Mouse (Mus musculus) fat pad, adult 2 months (tissue): Measurements from ENCODE around the gene Rab19.
"Not testable (repeated sequence)": the region's sequence is repeated elsewhere in the genome, so short reads cannot be mapped to it uniquely, and the experiment has no call there.

Source experiments
- DNase-seq: peaks from one replicate; pipeline ENCODE4 v3.0.0-alpha.2; 2011; ENCODE audit warnings: low read depth, low spot score; ENCODE audit errors: extremely low read depth

Gene Rab19

GRCm38 (mm10) chr6:39381125-39381880, at the start of gene Rab19:
TSS of gene Rab19 (plus strand) at chr6:39381175.
- DNase-seq = no peak

- no peak for DNase-seq
These were observed 48.8 kb upstream of the Rab19 start for GRCm38 (mm10) chr6:39331998-39332700.

- no peak for DNase-seq
These were observed 46.8 kb upstream of the Rab19 start for GRCm38 (mm10) chr6:39334224-39334623.

GRCm38 (mm10) chr6:39334873-39335272, 46.1 kb upstream of the Rab19 start:
- no peak for DNase-seq

GRCm38 (mm10) chr6:39338359-39338758, 42.6 kb upstream of the Rab19 start:
- no peak for DNase-seq

GRCm38 (mm10) chr6:39341798-39342197, 39.2 kb upstream of the Rab19 start:
- DNase-seq = no peak

GRCm38 (mm10) chr6:39344020-39344419, 37.0 kb upstream of the Rab19 start:
- no peak for DNase-seq

- no peak for DNase-seq
These were observed 35.5 kb upstream of the Rab19 start for GRCm38 (mm10) chr6:39345430-39345829.

GRCm38 (mm10) chr6:39346991-39347501, 33.9 kb upstream of the Rab19 start:
- DNase-seq = peak; percentile 37

GRCm38 (mm10) chr6:39347880-39348814, 32.8 kb upstream of the Rab19 start:
- no peak for DNase-seq

GRCm38 (mm10) chr6:39348946-39349345, 32.0 kb upstream of the Rab19 start:
- no peak for DNase-seq

- DNase-seq = not testable (repeated sequence)
These were observed 21.8 kb upstream of the Rab19 start for GRCm38 (mm10) chr6:39359207-39359606.

GRCm38 (mm10) chr6:39362684-39363083, 18.3 kb upstream of the Rab19 start:
- DNase-seq = no peak

GRCm38 (mm10) chr6:39369631-39370030, 11.3 kb upstream of the Rab19 start:
- no peak for DNase-seq

- DNase-seq = no peak
These were observed 8.9 kb upstream of the Rab19 start for GRCm38 (mm10) chr6:39372042-39372441.

GRCm38 (mm10) chr6:39372727-39373126, 8.2 kb upstream of the Rab19 start:
- no peak for DNase-seq

GRCm38 (mm10) chr6:39373301-39373955, 7.5 kb upstream of the Rab19 start:
- no peak for DNase-seq

- DNase-seq = no peak
These were observed 4.2 kb upstream of the Rab19 start for GRCm38 (mm10) chr6:39376775-39377174.

- DNase-seq = no peak
These were observed 3.6 kb upstream of the Rab19 start, which contains the start of gene Slc37a3 for GRCm38 (mm10) chr6:39377311-39377827. TSS of gene Slc37a3 (minus strand) at chr6:39377675.

GRCm38 (mm10) chr6:39378161-39378835, 2.7 kb upstream of the Rab19 start:
- not testable (repeated sequence) for DNase-seq
